Mouse (Mus musculus) cerebellum, adult 2 months (tissue): ENCODE measurements at regions not wholly inside any gene's neighbourhood (a gene's known extent, or its start where the extent isn't known, plus 50 kb on each side); places are given as distances from the start of the nearest gene placed in this dataset.

Source experiments
- DNase-seq, 2 experiments: peaks; one replicate each; pipeline ENCODE4 v3.0.0; 2021
- H3K27ac ChIP-seq: fragments of 200-500 bp; 2 replicates; pipeline ENCODE4 v1.5.1; 2012; ENCODE audit warnings: low read length, control low read depth, inconsistent platforms; ENCODE audit not compliant: insufficient read depth
- H3K27me3 ChIP-seq: fragments of 200-500 bp; 2 replicates; pipeline ENCODE4 v1.6.1; 2012; ENCODE audit warnings: inconsistent platforms, mild to moderate bottlenecking, low read length, moderate library complexity; ENCODE audit not compliant: control insufficient read depth, insufficient read depth
- H3K4me1 ChIP-seq: fragments of 200-500 bp; 2 replicates; pipeline ENCODE4 v1.6.1; 2011; ENCODE audit warnings: low read length; ENCODE audit not compliant: control insufficient read depth, insufficient read depth
- H3K4me3 ChIP-seq: fragments of 200-500 bp; replicated peaks from 2 replicates; pipeline ENCODE3; 2011; ENCODE audit warnings: mild to moderate bottlenecking, low read depth, low read length, control low read depth; ENCODE audit not compliant: insufficient read depth
- CTCF ChIP-seq: fragments of 200-500 bp; IDR thresholded peaks from 2 replicates; pipeline ENCODE4 v1.5.1; 2011; ENCODE audit warnings: low read depth, mild to moderate bottlenecking, control low read depth, low read length, moderate library complexity, borderline replicate concordance; ENCODE audit not compliant: insufficient read depth
- POLR2A ChIP-seq: fragments of 200-500 bp; IDR thresholded peaks from 2 replicates; pipeline ENCODE4 v1.6.1; 2011; ENCODE audit warnings: low read length, control low read depth, borderline replicate concordance; ENCODE audit not compliant: insufficient read depth
- WGBS: fragments of 180-500 bp; shearing (Covaris S2); methylation state at CpG from one replicate; pipeline ENCODE4 v1.1.7; 2018; 5-methylcytosine and 5-hydroxymethylcytosine counted together

DNA sequence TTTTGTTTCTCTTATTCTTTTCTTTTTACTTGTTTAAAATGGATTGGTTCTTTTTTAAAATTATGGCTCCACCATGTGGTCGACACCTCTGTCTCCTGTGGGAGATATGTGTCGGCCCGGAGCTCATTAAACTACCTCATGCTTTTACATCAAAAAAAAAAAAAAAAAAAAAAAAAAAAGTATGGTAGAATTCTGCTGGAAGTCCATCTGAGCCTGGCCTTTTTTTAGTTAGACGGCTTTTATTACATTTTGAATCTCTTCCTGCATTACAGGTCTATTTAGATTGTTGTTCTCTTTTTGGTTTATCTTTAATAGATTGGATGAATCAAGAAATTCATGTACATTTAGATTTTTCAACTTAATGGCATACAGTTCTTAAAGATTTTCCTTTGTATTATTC, 350.8 kb upstream of the Ascc3 start:
- Histone ChIP-seq H3K4me3 (no peak overlapping the region), H3K4me1 (no peaks in the 10 kb centered on the region), H3K27ac (no peak overlapping the region), H3K27me3 (no peaks in the 10 kb centered on the region)
- peak in 1 of 2 experiments; percentile 0 for DNase-seq
- no peak for TF ChIP-seq POLR2A
- TF ChIP-seq CTCF = peak; percentile 21; the same call in 1 of the 2 replicates
- 56% methylated on average over 4 of the region's 4 CpGs for WGBS

DNA sequence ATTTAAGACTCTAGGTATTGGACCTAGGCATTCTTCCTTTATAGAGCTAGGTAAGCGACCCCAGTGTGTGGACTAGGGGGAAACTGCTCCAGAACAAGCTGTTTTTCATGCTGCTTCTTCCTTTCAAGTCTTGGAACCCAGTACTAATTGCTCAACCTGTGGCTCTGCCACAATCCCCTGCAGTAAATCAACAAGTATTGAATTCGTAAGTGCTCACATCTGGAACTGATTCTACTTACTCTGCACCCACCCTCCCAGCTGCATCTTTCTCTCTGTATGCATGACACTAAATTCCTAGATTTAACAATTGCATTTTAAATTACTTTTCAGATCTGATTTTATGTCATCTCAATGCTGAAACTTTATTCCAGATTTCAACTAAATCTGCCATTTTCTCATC, 388.9 kb upstream of the Ascc3 start:
- Histone ChIP-seq H3K4me1 (peaks cover 2% of the 10 kb centered on the region; the same call in 1 of the 2 replicates), H3K27me3 (no peaks in the 10 kb centered on the region), H3K4me3 (no peak overlapping the region), H3K27ac (no peak overlapping the region)
- WGBS = 91% methylated on average over 2 of the region's 2 CpGs
- DNase-seq = no peak
- TF ChIP-seq CTCF (no peak), POLR2A (no peak)

DNA sequence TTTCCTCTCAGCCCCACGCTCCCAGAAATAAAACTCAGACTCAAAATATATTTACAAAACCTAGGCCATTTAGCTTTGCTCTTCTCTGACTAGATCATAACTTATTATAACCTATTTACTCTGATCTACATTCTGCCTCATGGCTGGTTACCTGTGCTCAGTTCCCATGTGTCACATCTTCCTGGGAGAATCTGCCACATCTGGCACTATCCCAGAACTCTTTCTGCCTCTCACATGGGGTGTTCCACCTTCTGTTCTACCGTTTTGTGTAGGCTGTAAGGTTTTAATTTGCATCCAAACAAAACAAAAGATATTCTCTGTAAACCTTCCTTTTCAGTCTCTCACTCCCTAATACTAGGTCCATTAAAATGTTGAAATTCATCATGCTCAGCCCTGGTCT, 390.8 kb upstream of the Ascc3 start:
- 40% methylated on average over 2 of the region's 2 CpGs for WGBS
- DNase-seq = peak; percentile 34 to 77
- H3K27ac ChIP-seq = no peak overlapping the region
- no peak overlapping the region for H3K4me3 ChIP-seq
- no peak for TF ChIP-seq POLR2A
- TF ChIP-seq CTCF = no peak
- H3K27me3 ChIP-seq = no peaks in the 10 kb centered on the region
- H3K4me1 ChIP-seq = peaks cover 2% of the 10 kb centered on the region; the same call in 1 of the 2 replicates

DNA sequence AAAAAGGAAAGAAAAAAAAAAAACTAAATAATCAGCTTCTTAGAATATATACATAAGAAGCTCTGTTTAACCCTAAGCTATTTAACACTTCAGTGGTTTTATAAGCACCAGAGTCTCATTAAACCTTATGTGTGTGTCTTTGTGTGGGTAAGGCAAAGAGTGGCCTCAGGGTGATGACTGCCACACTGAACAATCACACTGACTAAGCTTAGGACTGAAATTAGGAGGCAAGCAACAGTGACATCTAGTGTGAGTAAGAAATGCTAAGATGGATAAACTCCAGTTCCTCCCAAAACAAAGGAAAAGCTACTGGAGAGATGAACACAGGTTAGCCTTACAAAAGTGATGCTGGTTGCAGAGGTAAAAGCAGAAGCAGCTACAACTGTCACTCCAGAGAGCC, 392.6 kb upstream of the Ascc3 start:
- Histone ChIP-seq H3K27me3 (no peaks in the 10 kb centered on the region), H3K4me3 (no peak overlapping the region), H3K27ac (no peak overlapping the region), H3K4me1 (peaks cover 2% of the 10 kb centered on the region; the same call in 1 of the 2 replicates)
- DNase-seq = peak; percentile 24 to 71
- TF ChIP-seq POLR2A = no peak
- TF ChIP-seq CTCF = peak; percentile 53; the same call in 1 of the 2 replicates

DNA sequence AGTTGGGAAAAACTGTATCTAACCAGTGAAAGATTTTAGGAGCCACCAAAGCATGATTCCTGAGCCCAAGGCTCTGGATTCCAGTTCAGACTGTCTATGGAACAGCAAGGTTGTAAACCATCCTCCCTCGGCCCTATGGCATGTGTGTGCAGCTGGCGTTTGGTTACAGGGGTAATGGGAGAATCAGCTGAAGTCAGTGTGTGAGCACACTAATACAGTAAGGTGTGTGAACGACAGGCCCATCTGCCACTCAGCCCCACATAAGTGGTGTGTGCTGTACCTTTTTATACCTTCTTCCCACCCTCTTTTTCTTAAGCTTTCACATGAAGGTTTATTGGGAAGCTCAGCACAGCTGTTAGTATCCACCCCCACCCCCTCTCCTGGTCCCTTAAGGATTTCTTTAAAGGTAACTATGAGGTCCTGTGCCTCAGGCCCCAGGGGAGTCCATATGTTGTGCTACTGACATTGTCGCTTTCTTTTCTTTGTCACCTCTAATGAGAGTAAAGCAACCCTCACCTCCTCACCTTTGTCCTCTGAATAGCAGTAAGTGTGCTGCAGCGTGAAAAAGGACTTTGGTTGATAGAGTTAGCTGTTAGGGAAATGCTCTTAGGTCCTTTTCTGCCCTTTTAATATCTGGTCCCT, 394.5 kb upstream of the Ascc3 start:
- no peak overlapping the region for H3K27ac ChIP-seq
- no peaks in the 10 kb centered on the region for H3K27me3 ChIP-seq
- 76% methylated on average over 5 of the region's 5 CpGs for whole genome bisulfite sequencing
- H3K4me1 ChIP-seq = peaks cover 2% of the 10 kb centered on the region; the same call in 1 of the 2 replicates
- TF ChIP-seq CTCF (no peak), POLR2A (no peak)
- peak in 1 of 2 experiments; percentile 27 for DNase-seq
- no peak overlapping the region for H3K4me3 ChIP-seq

DNA sequence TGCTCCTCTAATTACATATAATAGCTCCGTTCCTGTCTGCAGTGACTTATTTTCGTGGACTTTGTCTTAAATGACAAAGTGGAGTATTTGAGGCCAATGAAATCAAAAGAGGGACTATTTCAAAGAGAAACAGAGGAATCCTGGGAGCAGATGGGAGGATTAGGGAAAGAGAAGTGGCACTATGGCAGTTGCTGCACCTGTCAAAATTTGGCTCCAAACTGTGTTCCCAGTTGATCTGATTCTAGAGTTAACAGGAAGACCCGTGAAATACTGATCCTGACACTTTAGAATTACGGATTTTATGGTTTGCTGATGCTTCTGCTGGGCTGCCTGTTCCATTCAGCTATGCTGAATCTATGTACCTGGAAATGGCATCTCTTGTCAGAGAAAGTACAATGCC, 401.7 kb upstream of the Grik2 start:
- 26% methylated on average over 4 of the region's 4 CpGs for WGBS
- Histone ChIP-seq H3K27ac (no peak overlapping the region), H3K4me3 (no peak overlapping the region), H3K27me3 (no peaks in the 10 kb centered on the region), H3K4me1 (no peaks in the 10 kb centered on the region)
- TF ChIP-seq CTCF = no peak
- TF ChIP-seq POLR2A = no peak
- DNase-seq = peak in 1 of 2 experiments; percentile 56

DNA sequence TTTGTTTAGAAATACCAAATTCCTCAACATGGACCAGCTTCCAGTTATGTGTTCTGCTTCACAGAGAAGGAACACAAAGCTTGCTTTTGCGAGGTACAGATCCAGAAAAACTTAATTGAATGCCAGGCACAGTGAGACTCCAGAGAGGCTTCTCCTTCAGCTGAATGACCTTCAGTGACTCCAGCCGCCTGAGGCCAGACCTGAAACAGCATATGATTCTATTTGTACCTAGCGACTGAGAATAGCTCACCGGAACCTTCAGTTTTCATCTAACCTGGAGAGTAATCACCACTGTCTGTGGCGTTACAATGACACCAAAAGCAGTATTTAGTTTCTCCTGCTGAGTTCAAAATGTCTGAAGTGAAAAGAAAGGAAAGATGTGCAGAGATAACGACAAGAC, 380.6 kb upstream of the Grik2 start:
- Histone ChIP-seq H3K4me3 (no peak overlapping the region), H3K4me1 (peaks cover 3% of the 10 kb centered on the region; the same call in 1 of the 2 replicates), H3K27me3 (no peaks in the 10 kb centered on the region), H3K27ac (0 out of 2 replicates have a peak overlapping the region, but pooled peaks have one; percentile 27)
- DNase-seq = peak; percentile 16 to 18
- 18% methylated on average over 6 of the region's 6 CpGs for WGBS
- no peak for TF ChIP-seq POLR2A
- TF ChIP-seq CTCF = no peak

DNA sequence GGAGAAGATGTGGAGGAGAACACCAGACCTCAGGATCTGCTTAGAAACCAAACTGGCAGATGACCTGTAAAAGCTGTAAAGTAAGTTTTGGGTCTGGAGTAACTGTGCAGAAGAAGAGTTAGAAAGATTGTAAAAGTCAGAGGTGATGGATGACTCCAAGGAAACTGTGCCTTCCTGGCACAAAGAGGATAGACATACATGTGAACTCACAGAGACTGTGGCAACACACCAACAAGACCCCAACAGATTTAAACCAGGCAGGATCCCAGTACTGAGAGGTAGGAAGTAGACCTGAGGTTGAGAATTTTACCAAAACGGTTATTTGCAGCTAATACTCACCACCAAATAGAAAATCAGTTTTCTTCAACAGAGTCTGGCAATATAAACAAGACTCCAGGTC, 349.8 kb upstream of the Grik2 start:
- no peak overlapping the region for H3K4me3 ChIP-seq
- peak overlapping the region; percentile 71; the same call in 1 of the 2 replicates for H3K27ac ChIP-seq
- H3K4me1 ChIP-seq = peaks cover 11% of the 10 kb centered on the region; the same call in 1 of the 2 replicates
- no peaks in the 10 kb centered on the region for H3K27me3 ChIP-seq
- TF ChIP-seq POLR2A (no peak), CTCF (no peak)
- whole genome bisulfite sequencing = 38% methylated on average over 1 of the region's 1 CpGs
- DNase-seq = peak; percentile 45 to 56
